Mouse (Mus musculus) left cerebral cortex, postnatal 36 days (tissue): Measurements from ENCODE around the gene Vwf. TPM values are rescaled to one million over a fixed set of nuclear protein-coding genes. Genes with fewer than 3 reads are reported as not detected.

Experiments
- DNase-seq, 2 experiments: peaks; one replicate each; pipeline ENCODE4 v3.0.0; 2021 to 2022; ENCODE audit warnings: low spot score in 2 of 2, mixed read lengths in 1 of 2
- intact Hi-C: fragments of 180-260 bp; cut with DNase I; formaldehyde crosslinking; loops from one replicate; pipeline ENCODE4 v1.15.1; 2025
- total RNA-seq, 2 experiments: library from RNA; stranded (reverse); gene quantifications; 2 replicates each; pipeline ENCODE4 v1.2.3; 2021

Gene Vwf
- 10 to 100 TPM; 15.4 to 18.6 TPM for total RNA-seq

DNA sequence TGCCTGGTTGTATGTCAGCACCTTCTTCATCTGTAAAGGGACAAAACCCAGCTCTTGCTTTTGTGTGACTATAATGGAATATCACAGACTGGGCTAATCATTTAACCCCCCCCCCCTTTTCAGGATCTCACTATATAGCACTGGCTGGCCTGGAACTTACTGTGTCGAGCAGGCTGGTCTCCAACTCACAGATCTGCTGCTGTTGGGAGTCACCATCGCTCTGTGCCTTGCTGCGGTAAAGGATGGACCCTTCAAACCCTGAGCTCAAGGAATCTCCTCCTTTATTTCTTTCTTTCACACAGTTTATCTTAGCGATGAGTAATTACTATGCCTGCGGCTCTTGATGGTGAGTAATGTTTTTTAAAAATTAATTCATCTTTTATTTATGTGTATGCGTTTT is at the start of gene Vwf:
Gene Vwf, plus strand, starts transcription at position 301 of the 400 bp plus-strand sequence.
- intact Hi-C loops = no loop called here

GRCm38 (mm10) chr6:125498062-125498461 is 48.5 kb upstream of the Vwf start:
- intact Hi-C loops = loop anchor here (2.0 kb wide), 2 partner anchors 71 to 79 kb away; no protein-coding TSS in a partner anchor
- DNase-seq = no peak

More for the DNA sequence above, at the start of gene Vwf:
- DNase-seq = no peak

- no peak for DNase-seq
- intact Hi-C loops = no loop called here
These were observed 43.3 kb upstream of the Vwf start for GRCm38 (mm10) chr6:125503186-125503802.

DNA sequence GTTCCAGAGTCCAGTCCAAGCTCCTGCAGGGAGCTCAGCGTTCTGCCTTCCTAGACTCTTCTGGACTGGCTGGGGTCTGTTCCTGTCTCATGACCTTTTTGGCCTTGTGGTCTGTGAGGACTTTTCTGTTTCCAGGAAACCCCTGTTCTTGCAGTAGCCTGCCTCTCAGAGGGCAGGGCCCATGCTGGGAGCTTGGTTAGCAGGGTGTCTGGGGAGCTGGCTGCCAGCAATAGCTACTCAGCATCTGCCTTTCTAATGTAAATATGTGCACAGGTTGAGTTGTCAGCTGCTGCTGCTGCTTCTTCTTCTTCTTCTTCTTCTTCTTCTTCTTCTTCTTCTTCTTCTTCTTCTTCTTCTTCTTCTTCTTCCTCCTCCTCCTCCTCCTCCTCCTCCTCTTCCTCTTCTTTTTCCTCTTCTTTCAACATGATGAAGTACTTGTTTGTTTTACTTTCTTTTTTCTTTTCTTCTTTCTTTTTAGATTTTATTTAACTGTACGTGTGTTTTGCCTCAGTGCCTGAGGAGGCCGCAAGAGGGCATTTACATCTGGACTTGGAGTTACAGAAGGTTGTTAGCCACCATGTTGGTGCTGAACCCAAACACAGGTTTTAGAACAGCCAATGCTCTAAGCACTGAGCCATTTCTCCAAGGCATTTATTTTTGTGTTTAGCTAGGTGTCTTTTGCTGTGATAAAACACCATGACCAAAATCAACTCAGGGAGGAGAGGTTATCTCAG is 41.8 kb upstream of the Vwf start:
- intact Hi-C loops = no loop called here
- DNase-seq = no peak

DNA sequence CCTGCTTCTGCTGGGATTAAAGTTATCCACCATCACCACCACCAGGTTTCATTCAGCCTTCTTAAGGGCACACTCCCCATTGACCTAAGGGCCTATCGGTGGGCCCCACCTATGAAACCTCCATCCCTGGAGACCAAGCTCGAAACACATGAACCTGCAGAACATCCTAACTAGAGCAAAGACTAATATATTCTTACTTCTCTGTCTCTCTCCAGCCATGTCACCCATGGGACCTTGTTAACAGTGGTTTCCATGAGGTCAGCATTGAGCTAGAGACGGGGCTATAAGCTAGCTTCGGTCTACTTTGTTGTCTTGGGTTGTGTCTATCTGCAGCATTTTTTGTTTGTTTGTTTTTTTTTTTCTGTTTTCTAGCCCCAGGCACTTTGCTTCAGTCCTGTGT is 40.1 kb upstream of the Vwf start:
- no peak for DNase-seq
- intact Hi-C loops = no loop called here

DNA sequence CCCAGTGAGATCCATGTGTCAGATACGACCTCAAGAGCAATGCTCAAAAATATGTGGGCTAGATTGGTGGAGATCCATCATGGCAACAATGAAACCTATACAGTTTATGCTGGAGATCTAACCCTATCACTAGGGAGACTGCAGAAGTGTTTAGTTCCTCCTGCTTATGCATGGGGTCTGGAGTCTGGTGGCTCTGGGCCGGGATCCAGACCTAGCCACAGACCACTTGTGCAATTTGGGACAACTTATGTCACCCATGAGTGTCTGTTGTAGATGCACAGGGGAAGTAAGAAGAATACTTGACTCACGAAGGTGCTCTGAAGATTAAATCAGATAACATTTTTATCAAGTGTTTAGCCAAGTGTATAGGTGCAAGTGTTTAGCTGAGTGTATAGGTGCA is 36.8 kb upstream of the Vwf start:
- no peak for DNase-seq
- intact Hi-C loops = no loop called here

GRCm38 (mm10) chr6:125510645-125511044 is 35.9 kb upstream of the Vwf start:
- intact Hi-C loops = no loop called here
- no peak for DNase-seq

- intact Hi-C loops = no loop called here
- DNase-seq = no peak
These were observed 35.4 kb upstream of the Vwf start for GRCm38 (mm10) chr6:125511196-125511595.

DNA sequence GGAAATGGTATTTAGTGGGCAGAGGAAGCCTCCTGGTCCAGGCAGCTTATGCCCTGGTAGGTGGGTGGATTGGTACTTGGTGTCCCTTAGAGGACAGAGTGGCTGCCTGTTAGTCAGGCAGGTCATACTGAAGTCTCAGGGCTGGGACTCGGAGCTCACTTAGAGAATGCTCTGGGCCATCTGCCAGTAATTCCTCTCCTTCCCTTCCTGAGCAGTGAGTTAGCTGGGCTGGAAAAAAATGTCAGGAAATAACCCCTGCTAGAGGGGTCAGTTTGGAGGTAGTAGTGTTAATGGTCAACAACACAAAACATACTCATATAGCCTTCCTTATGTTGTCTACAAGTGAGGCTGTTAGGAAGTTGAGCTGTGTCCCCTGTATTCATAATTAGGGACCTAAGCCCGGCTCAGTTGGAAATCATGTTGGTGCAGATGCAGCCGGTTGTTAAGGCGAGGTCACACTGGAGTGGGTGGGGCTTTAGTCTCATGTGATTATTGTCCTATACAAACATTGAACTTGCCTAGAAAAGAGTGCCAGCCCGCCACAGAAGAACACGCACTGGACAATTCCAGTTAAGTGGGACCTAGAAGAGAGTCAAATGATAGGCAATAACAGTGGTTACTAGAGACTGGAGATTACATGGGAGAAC is 33.5 kb upstream of the Vwf start:
- intact Hi-C loops = no loop called here
- DNase-seq = no peak

DNA sequence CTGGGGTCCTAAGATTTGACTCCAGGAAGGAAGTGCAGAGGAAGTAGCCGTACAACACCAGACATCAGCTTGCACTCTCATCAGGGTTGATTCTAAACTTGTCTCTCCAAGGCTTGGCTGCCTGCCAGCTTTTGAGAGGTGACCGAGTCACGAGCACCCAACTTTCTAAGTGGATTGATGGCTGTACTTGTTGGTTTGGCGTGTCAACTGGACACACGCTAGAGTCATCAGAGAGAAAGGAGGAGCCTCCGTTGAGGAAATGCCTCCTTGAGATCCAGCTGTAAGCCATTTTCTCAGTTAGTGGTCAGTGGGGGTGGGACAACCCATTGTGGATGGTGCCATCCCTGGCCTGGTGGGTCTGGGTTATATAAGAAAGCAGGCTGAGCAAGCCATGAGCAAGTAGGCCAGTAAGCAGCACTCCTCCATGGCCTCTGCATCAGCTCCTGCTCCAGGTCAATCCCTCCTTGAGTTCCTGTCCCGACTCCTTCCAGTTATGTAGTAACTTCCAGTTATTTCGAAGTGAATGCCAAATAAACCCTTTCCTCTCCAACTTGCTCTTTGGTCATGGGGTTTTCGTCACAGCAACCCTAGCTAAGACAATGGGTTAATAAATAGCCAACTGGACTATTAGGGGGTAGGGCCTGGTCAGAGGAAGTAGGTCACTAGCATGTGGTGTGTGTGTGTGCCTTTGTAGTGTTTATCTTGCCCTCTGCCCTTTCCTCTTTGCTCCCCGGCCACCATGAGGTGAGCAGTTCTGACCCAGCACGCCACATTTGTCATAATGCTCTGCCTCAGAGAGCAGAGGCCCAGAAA is 30.9 kb upstream of the Vwf start:
- intact Hi-C loops = loop anchor here (5.0 kb wide), 1 partner anchor 277 kb away; no protein-coding TSS in a partner anchor

GRCm38 (mm10) chr6:125521558-125522193 is 24.9 kb upstream of the Vwf start:
- intact Hi-C loops = no loop called here

More for the DNA sequence above, 30.9 kb upstream of the Vwf start:
- no peak for DNase-seq

GRCm38 (mm10) chr6:125524027-125524426 is 22.5 kb upstream of the Vwf start:
- intact Hi-C loops = no loop called here
- no peak for DNase-seq

More at GRCm38 (mm10) chr6:125521558-125522193, 24.9 kb upstream of the Vwf start:
- no peak for DNase-seq

DNA sequence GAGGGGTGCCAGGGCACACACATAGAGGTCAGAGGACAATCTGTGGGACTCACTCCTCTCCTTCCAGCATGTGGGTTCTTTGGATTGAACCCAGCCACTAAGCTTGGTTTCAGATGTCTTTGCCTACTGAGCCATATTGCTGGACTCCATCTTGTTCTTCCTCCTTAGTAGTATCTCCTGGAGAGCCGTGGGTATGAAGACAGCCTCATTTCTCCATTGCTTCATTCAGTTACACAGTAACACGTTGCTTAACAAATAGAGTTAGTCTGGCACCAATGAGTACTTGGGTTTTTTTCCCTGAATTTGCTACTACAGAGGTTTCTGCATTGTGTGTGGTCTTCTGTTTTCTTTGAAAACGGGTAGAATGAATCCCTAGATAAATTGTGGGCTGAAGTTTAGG is 20.5 kb upstream of the Vwf start:
- no peak for DNase-seq
- intact Hi-C loops = loop anchor here (5.0 kb wide), 1 partner anchor 76 kb away; no protein-coding TSS in a partner anchor

DNA sequence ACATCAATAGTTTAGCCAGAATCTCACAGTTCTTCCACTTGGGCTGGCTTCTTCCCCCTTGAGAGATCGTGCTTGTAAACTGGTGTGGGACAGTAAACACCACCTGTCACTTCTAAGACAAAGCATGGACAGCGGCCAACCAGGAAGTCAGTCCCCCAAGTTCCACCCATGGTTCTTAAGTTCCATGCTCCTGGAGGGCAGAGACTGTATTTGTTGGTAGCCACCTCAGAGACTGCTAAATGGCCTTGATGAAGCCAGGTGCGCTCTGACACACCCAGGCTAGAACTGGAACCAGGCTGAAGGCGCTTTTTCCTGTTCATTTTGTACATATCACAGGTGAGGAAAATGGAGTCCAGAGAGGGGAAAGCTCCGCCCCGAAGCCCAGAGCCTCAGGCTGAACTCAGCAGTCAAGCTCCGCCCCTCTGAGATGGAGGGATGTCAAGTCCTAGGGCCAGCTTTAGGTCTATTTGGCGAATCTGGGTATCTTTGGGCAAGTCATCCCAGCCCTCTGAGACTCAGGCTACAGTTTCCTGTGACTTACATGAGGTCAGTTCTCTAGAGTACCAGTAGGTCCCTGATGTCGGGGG is 17.9 kb upstream of the Vwf start:
- DNase-seq = no peak
- intact Hi-C loops = loop anchor here (5.0 kb wide), 1 partner anchor 74 kb away; no protein-coding TSS in a partner anchor

DNA sequence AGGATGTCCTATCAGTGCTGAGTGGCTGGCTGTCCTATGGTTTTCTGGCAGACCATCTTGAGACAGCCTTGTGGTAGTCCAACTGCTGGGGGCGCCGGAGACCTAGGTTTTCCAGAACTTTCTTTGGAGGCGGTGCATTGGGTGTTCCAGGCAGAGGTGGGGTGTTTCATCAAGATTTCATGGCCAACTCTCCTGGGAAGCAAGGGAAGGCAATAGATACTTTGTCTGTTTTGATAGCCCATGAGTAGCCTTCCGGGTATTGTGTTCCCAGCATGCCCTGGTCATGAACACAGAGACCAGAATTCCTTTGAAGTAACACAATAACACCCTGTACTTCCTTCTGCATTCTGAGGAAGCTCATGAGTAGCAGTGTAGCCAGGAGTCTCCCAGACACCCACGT is 17.1 kb upstream of the Vwf start:
- intact Hi-C loops = loop anchor here (5.0 kb wide), 1 partner anchor 73 kb away; no protein-coding TSS in a partner anchor
- DNase-seq = no peak

DNA sequence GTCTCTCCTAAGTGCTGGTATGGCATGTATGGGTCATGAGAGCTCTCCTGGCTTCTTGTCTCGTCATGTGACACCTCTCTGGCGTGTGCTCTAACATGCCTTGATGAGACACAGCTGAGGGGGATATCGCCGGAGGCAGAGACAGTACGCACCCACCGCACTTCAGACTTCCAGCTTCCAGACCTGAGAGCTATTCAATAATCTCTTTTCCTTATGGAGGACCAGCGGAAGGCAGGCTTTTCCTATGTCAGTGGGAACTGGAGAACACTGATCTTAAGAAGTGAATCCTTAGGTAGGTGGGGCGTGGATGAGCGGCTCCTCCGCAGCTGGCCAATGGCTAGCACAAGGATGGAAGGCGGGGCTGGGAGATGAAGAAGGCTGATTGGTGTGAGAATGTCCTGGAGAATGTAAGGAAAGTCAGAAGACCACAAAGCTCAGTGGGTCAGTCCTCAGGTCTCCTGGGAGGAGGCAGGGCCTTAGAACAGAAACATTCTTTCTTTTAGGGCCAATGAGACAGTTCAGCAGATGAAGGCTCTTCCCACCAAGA is 13.4 kb upstream of the Vwf start:
- intact Hi-C loops = no loop called here
- no peak for DNase-seq

- no peak for DNase-seq
- intact Hi-C loops = no loop called here
These were observed 11.6 kb upstream of the Vwf start for GRCm38 (mm10) chr6:125534990-125535389.

DNA sequence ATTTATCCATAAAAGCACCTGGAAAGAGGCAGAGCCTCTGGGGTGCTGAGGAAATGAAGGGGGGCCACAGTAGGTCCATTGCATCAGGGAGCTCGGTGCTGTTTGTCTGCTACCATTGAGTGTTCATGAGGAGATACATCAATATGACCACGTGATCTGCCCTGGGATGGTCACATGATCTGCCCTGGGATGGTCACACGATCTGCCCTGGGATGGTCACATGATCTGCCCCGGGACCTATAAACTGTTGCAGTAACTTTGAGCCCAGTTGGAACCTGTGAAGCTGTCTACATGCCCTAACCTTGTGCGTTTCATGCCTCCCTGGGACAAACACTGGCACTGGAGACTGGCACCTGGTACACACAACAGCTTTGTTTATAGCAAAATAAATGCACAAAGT is 8.1 kb upstream of the Vwf start:
- DNase-seq = no peak
- intact Hi-C loops = no loop called here

- intact Hi-C loops = no loop called here
- no peak for DNase-seq
These were observed 7.2 kb upstream of the Vwf start for GRCm38 (mm10) chr6:125539423-125539822.
